Mouse (Mus musculus) mouse embryonic stem cell (cell line): Measurements from ENCODE around the gene Nme6.
"Not testable (repeated sequence)": the region's sequence is repeated elsewhere in the genome, so short reads cannot be mapped to it uniquely, and the experiment has no call there.

ENCODE experiments used
- in situ Hi-C, 2 experiments: fragments of 300-500 bp; cut with MboI; formaldehyde crosslinking; loops; 1 replicate in 1 of 2; 3 replicates in 1 of 2; pipeline ENCODE4 v1.14.3; 2019 to 2020; ENCODE audit warnings: low sequenced_read_pairs in 2 of 2, low pct_unique_long_range_greater_than_20kb in 1 of 2, mixed read lengths in 1 of 2; ENCODE audit not compliant: unreplicated experiment in 1 of 2

The Nme6 gene

DNA sequence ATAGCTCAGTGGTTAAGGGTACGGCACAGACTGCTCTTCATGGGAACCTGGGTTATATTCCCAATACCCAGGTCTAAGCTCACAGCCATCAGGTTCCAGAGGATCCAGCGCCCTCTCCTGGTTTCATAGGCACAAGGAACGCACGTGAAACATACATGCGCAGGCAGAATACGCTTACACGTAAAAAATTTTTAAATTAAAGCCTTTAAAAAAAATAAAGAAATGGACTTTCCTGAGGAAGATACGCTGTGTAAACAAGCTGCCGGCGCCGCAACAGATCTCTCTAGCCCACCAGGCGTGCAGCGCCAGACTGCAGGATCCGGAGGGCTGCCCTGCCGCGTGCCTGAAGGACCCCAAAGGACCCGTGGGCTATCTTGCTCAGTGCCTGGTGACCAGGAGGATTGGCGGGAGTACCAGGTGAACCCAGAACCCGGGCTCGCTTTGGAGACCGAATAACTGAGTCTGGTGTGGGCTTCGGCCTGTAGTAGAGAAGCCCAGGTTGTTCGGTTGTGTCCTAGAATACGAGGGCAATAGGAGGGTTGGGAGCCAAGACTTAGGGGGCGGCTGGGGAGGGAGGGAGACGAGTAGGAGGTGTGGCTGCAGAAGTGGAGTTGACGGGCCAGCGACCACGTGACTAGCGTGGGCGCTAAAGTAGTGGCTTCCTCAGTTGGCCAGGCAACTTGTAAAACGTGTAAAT lies at the start of gene Nme6:
Gene Nme6, plus strand, starts transcription at position 359 of the 697 bp plus-strand sequence.
- in situ Hi-C loops: no loop called here

DNA sequence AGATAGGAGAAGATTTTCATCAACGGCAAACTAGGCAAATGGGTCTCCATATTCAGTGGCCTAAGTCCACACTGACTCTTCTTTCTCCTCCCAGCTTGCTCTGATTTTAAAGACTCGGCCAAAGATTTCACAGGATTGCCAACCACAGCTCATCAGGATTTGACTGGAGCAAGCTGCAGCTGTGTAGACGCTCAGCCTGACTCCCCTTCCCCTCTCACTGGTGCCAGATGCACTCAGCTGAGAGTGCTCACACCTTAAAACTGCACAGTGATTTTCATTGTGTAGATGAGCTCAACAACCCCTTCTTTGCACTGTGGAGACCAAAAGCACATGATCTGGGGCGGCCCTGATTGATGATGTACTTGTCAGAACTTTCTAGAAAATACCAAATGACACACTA lies 42.0 kb upstream of the Nme6 start, which contains the start of gene Fbxw27:
Gene Fbxw27, minus strand, starts transcription at position 101 of the 400 bp plus-strand sequence.
- in situ Hi-C loops: not testable (repeated sequence)

DNA sequence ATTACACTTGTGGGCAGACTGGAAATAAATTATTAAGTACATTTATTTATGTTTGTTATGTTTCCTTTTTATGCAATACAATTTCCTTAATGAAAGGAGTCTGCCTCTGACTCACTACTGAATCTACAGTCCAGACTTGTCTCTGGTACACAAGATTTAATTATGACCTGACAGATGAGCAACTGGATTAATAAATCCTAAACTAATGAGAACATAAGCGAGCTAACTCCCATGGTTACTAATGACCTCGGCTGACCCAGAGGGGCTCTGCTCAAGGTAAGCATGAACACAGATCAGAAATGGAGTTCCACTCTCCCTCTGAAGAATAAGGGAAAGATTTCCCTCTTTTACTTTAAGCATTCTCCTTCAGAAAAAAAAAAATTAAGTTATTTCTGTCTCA lies 37.3 kb upstream of the Nme6 start:
- in situ Hi-C loops: no loop called here

DNA sequence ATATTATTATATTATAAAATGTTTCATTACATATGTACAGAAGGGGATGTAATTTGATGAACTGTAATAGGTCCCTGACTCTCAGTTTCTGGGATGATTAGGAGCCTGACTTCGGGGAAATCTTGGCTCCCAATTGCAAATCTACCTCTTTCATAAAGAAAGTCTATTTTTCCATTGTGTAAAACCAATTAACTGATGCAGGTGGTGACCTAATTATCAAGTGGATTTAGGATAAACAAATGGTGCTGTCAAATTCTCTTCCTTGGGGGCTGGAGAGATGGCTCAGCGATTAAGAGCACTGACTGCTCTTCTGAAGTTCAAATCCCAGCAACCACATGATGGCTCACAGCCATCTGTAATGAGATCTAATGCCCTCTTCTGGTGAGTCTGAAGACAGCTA lies 36.7 kb upstream of the Nme6 start:
- in situ Hi-C loops: no loop called here

DNA sequence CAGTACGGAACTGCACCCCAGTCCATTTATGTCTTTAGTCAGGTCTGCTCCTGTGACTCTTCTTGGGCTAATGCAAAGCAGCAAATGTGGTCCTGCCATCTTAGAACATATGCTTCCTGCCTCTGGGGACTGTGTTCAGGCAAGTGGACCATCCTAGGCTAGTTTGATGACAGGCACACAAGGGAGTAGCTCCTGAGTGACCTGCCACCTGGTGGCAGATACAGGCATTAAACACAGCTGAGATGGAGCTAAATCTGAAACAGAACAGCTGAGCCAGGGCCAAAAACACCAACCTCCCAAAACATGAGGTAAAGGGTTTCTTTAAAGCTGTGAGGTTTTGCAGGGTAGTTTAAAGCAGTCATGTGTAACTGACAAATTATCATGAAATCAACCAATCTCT lies 34.5 kb upstream of the Nme6 start:
- in situ Hi-C loops: no loop called here

DNA sequence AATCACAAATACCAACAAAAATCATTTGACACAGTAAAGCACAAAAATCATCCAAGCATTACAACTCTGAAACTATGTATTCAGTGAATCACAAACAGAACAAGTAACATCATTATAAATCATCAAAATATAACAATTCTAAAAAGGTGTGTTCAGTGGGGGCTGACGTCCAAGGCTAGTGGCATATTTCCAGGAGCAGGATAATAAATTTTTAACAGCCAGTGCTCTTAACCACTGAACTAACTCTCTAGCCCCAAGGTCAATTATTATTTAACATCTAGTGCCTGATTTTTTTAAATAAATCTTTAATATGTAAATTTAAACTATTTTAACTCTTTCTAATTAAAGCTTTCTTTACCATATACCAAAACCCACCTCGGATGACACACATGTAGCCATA lies 27.0 kb upstream of the Nme6 start:
- in situ Hi-C loops: not testable (repeated sequence)

DNA sequence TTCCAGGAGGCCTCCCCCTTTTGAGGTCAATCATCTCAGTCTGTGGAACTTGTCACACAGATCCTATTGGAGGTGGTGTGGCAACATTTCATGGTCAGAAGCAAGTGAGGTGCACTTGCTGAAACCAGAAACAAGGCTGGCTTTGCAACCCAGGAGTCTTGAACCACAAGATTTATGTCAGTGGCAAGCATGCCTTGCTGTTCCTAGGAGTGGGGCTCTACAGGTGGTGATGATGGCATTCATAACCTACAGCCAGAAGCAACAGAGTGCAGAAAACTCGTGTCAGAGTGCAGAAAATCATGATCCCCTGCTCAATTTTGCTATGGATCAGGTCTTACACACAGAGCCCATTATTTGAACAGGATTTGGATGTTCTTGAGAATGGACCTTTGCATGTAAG lies 26.3 kb upstream of the Nme6 start:
- in situ Hi-C loops: no loop called here

DNA sequence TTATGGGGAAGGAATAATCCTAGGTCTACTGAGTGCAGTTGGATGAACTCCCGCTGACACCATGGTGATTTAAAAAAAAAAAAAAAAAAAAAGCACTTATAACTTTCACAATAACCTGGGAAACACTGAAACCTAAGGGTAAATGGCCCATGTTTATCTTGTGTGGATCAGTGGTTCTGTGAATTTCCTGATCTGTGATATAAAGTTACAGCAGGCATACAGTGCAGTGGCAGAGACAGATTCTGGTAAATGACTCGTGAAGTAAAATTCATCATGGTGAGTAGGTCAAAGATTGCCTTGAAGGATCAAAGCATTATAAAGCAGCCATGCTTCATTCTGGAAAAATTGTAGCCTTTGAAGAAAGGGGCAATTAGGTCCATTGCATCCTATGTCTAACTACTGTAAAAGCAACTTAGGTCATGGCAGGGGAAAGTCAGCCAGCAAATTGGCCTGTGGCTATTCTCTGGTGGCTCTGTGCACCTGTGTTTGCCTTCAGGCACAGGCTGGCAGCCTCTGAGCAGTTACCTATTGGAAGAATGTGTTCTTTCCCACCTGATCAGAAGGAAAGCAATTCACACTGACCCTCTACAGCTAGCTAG lies 25.8 kb upstream of the Nme6 start:
- in situ Hi-C loops: no loop called here

DNA sequence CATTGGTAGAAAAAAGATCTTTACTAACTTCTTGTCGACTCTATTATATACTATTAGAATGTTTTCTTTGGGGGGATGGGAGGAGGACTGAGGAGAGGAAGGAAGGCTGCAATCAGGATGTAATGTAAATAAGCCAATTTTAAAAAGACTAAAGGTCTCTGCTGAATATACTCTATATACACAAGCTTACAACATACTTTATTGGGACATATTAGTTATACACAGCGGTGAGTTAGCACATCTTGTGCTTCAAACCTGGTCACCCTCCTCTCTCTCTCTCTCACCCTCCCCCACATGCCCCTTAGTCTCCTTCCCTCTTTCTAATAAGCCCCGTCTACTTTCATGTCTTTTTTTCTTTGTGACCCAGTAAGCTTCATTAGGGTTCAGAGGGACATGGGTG lies 24.7 kb upstream of the Nme6 start:
- in situ Hi-C loops: no loop called here

DNA sequence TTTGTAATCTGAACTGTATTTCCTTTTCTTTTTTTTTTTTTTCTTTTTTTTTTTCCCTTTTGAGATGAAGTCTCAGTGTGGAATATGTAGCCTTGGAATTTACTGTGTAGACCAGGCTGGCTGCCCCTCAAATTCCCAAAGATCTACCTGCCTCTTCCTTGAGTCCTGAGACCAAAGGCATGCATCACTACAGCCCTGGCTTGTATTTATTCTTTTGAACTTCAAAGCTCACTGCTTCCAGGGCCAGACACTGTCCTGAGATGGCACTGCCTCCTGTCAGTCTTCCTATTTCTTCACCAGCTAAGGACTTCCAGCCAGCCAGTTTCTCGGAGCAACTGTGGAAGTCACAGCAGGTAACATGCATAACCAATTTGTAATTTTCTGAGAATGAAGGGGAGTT lies 20.6 kb upstream of the Nme6 start, which contains the start of gene Spink8:
Gene Spink8, plus strand, starts transcription at position 301 of the 400 bp plus-strand sequence.
- in situ Hi-C loops: no loop called here

DNA sequence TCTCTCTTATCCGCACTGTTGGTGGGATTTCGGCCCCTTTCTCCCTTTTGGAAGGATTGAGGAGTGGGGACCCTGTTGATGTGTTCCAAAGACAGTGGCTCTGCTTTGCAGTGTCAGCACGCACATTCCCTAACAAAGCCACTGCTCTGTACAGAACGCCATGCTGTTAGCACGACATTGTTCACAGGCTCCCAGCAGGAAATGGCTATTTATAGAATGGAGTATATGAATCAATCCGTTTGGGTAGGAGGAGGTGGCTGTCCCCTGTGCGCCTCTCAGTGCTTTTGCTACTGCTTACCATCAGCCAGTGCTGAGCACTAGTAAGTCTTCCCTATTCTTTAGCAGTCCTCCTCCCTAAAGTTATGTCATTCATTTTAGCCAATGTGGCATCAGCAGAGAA lies 19.1 kb upstream of the Nme6 start:
- in situ Hi-C loops: no loop called here

DNA sequence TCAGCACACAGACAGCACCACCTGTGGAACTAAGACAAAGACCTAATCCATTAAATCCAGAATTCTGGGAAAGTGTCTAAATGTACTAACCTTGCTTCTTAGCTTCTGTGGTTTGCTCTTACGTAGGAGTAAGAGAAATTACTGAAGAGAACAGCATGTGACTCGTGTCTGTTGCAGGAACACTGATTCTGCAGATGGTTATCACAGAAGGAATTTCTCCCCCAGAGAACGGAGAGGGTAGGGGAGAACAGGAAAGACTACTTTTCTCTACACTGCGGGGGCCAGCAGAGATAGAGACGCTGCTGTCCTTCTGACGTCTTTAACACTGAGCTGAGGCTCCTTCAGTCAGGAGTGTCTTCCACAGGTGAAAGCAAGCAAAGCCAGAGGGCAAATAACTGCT lies 16.2 kb upstream of the Nme6 start:
- in situ Hi-C loops: no loop called here

DNA sequence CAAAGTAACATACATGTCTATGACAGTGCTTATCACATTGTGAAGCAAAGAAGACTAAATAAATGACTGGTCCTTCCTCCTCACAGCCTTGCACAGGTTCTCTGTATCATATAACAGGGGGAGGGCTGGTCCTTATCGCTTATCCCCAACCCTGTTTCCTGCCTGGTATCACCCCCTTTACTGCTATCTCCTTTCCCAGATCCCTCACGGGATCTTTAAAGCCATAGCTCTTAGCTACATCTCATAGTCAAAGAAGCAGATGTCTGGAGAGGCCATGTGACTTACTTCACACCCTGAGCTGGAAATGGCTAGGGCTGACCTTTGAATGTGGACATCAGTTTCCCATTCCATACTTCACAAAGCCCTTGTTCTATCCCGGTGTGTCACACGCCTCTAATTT lies 6.8 kb upstream of the Nme6 start:
- in situ Hi-C loops: no loop called here

DNA sequence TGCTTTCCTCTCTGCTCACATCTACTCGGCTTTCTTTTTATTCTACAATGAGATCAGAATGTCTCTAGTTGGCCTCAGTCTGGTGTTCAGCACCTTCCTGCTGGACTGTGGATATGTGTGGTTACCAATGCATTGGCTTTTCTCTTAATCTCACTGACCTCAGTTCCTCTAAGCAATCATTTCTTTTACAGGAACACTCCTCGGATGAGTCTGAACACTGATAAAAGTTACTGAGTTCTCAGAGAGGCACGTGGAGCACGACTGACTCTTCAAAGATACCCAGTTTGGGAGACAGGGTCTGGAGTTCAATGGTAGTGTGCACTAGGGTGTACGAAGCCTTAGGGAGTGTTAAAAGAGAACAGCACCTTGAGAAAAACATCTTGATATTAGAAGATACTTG lies 6.4 kb upstream of the Nme6 start:
- in situ Hi-C loops: no loop called here

DNA sequence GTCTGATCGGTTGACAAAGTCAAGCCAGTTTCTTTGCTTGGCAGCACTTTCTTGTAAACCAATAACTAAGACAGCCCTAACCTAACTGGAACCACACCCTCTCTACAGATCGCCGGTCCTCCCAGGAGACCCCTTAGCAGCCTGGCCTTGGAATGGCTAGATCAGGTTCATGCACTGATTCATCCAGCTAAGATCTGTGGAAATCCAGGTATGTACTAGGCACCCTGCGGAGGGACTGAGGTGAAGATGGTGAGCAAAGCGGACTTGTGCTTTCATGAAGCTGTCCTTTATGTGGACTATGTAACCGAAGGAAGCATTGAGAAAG lies 501 bp downstream of the Nme6 start:
- in situ Hi-C loops: no loop called here

DNA sequence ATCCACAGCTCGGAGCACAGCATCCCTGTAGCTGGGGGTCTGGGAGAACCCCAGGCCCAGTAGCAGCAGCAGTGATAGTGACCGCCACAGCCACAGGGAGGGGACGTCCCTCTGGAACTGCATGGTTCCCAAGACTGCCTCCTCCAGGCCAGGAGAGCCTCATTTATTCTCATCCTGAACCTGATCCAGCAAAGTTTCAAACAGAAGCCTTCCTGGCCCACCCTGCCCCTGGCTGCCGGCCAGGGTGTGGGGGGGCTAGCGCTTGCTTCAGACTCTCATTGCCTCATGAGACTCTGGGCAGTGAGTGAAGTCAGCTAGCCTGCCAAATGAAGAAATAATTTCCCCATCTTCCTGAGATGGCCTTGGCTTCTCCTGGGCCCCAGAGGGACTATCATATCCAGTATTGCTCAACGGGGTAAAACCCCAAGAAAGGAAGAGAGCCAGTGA lies 16.8 kb downstream of the Nme6 start, which contains the start of gene Camp:
Gene Camp, minus strand, starts transcription at position 306 of the 447 bp plus-strand sequence.
- in situ Hi-C loops: no loop called here

DNA sequence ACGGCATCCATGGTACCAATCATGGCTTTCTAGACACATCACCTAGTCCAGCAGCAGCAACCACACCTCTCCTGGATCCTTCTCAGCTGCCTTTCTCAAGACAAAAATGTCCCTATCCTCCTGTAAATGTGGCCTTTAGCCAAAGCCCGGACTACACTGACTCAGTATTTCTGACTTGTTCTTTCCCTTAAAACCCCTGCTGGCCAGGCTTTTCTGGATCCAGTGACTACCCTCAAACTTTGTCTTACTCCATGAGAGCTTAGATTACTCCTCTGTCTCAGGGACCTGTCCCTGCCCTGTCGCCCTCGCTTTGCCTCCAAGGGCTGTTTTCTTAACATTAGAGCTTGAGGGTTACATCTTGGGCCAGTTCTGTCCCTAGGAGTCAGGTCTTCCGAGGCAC lies 17.6 kb downstream of the Nme6 start:
- in situ Hi-C loops: no loop called here

DNA sequence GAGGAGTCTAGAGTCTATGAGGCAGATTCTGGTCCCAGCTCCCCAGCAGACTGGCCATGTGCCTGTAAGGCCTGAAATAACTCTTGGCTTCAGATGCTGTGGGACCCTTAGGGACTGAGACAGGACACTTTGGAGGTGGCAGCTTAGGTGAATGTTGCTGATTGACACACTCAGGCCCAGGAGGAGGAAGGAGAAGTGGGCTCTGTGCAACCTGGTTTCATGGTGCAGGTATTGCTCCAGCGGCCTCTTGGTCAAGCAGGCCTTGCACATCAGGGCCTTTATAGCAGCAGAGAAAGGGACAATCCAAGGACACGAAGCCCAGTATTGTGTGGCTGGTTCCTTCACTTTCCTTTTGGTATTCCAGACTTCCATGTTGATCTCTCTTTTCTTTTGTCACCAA lies 21.8 kb downstream of the Nme6 start:
- in situ Hi-C loops: no loop called here

DNA sequence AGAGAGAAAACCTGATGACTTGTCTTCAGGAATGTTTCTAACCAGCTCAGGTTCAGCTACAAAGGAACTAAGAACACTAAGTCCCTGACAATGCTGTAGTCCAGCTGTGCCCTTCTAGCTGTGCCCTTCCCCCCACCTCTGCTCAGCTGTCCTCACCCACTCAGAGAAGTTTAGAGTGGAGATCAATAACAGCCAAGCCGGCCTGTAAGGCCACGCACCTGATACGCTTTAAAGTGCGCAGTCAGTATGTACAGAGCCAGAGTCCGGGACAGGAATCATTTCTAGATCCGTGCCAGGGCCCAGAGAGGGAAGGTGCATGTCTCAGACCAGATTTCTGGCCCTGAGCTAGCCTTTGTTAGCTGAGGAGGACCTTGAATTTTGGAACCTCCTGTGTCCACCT lies 23.4 kb downstream of the Nme6 start:
- in situ Hi-C loops: no loop called here

DNA sequence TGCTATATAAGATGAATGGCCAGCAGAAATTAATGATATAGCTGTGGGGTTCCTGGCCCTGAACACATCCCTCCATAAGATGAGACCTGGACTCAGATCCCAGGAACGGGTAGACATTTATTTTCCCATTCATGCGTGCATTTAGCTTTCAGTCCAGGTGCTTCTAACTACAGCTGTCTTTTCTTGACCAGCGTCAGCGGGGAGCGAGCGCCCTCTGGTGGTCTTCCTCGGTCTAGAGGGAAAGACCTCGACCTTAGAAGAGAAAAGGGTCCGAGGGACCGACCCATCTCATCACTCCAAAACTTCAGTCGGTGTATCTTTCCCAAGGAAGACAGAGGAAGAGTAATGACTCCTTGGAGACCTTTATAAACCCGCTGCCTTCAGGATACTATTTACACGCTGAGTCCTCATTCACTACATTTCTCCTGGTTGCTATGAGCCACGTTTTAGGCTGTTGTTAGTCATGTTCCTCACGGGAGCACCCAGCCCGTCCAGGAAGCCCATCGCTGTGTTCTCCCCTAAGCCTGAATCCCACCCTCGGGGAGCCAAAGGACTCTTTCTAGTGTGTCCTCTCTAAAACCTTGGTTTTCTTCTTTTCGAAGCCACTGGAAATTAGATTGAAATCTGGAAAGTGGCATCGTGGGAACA lies 30.0 kb downstream of the Nme6 start:
- in situ Hi-C loops: no loop called here
